Mouse (Mus musculus) heart, postnatal 0 days (tissue): ENCODE measurements around the gene Micall1.

Source experiments
- CTCF ChIP-seq: IDR thresholded peaks from 2 replicates; pipeline ENCODE4 v1.5.1; 2016; ENCODE audit warnings: antibody characterized with exemption, control low read depth, low read depth
- EP300 ChIP-seq: IDR thresholded peaks from 2 replicates; pipeline ENCODE4 v1.6.1; 2016; ENCODE audit warnings: antibody characterized with exemption, low read depth

DNA sequence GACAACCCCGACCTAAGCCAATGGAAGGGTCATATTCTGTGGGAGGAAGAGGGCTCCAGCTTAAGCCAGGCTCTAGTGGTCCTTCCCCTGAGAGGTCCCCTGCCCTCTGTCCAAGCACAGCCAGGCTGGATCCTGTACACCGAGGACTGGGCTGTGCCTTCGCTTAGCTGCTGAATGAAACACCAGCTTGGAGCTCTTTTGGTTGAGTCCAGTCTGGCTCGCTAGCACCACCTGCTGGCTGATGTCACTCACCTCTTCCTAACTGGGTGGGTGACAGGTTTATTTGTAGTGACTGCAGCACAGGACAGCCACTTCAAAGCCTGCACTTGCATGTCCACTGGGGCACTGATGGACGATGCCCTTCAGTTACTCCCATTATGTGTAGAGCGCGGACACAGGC is 39.8 kb downstream of the Micall1 start:
- TF ChIP-seq CTCF (peak; percentile 98), EP300 (no peak)
